Mouse (Mus musculus): ENCODE results near the gene Slx4ip. TPM values are rescaled to one million over a fixed set of nuclear protein-coding genes. Genes with fewer than 3 reads are reported as not detected.

The Slx4ip gene
- polyA plus RNA-seq, 1 experiment from 2014 or later: 6.3 TPM

- no peak overlapping the region for H3K4me3 ChIP-seq (ENCODE audit: low read depth, low read length)
- TF ChIP-seq CTCF (IDR thresholded peaks at IDR 0.05; ENCODE audit: low read depth): no peak
- H3K4me2 ChIP-seq: no peak overlapping the region
- 85% methylated on average over 3 of the region's 3 CpGs for WGBS
- peaks cover 4% of the 10 kb centered on the region; the same call in 1 of the 2 replicates for H3K4me1 ChIP-seq (ENCODE audit: insufficient read depth)
- ATAC-seq (ENCODE audit: insufficient read depth) (no peak), DNase-seq (no peak)
- no peaks in the 10 kb centered on the region for H3K27me3 ChIP-seq (ENCODE audit: insufficient read depth, low read length)
- no peak overlapping the region for H3K27ac ChIP-seq (ENCODE audit: low read depth)
- no peaks in the 10 kb centered on the region for H3K9me3 ChIP-seq (ENCODE audit: low read depth, low read length)
- H3K36me3 ChIP-seq (ENCODE audit: insufficient read depth): 0 out of 2 replicates have a peak, but pooled peaks cover 4% of the 10 kb centered on the region
- no peak overlapping the region for H3K9ac ChIP-seq
These were observed 173.5 kb downstream of the Slx4ip start for GRCm38 (mm10) chr2:137064513-137064912.

- H3K4me1 ChIP-seq (ENCODE audit: insufficient read depth): peaks cover 4% of the 10 kb centered on the region; the same call in 1 of the 2 replicates
- no peak overlapping the region; the same call in 1 of the 2 replicates for H3K27ac ChIP-seq (ENCODE audit: low read depth)
- no peak overlapping the region for H3K4me3 ChIP-seq (ENCODE audit: low read depth, low read length)
- DNase-seq (no peak), ATAC-seq (ENCODE audit: insufficient read depth) (no peak)
- H3K4me2 ChIP-seq: no peak overlapping the region
- H3K36me3 ChIP-seq (ENCODE audit: insufficient read depth): 0 out of 2 replicates have a peak, but pooled peaks cover 4% of the 10 kb centered on the region
- H3K9me3 ChIP-seq (ENCODE audit: low read depth, low read length): no peaks in the 10 kb centered on the region
- no peak overlapping the region for H3K9ac ChIP-seq
- WGBS: 82% methylated on average over 10 of the region's 10 CpGs
- H3K27me3 ChIP-seq (ENCODE audit: insufficient read depth, low read length): no peaks in the 10 kb centered on the region
- no peak for TF ChIP-seq CTCF (IDR thresholded peaks at IDR 0.05; ENCODE audit: low read depth)
These were observed 176.6 kb downstream of the Slx4ip start for GRCm38 (mm10) chr2:137067479-137068110.

DNA sequence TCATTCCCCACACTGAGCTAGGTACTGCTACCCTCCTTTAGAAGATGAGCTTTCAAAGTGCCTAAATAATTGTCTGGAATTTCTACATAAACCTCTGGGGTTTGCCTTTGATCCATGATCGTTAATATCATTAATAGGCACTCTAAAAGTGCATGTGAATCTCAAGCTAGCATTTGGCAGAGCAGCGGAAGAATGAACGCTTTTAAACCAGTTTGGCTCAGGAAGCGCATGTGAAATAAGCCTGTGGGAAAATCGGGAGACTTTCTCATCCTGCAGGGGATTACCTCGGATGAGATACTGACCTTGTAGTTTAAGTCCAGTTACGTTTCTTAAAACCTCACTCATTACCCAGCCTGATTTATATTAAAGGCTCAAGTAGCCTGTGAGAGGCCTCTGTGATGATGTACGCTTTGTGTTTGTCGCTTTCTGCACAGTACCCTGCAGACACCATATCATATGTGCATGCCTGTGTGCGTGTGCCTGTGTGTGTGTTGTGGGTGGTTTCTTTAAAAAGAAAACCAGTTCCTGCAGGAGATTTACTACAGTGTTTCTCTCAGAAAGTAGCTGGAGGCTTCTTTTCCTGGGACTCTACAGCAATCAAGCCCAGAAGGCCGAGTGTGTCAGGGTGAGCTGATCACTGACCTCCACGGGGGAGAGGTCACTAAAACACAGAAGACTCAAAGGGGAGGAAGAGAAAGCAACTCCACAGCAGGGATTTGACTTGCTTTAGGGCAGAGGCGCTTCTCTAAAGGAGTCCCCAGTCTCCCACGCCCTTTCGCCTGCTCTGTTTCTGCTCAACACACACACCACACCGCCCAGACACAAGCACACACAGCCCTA lies 182.7 kb downstream of the Slx4ip start:
- Histone ChIP-seq H3K36me3 (ENCODE audit: insufficient read depth) (0 out of 2 replicates have a peak, but pooled peaks cover 1% of the 10 kb centered on the region), H3K4me1 (ENCODE audit: insufficient read depth) (no peaks in the 10 kb centered on the region), H3K9ac (no peak overlapping the region), H3K27me3 (ENCODE audit: insufficient read depth, low read length) (no peaks in the 10 kb centered on the region), H3K9me3 (ENCODE audit: low read depth, low read length) (no peaks in the 10 kb centered on the region), H3K4me2 (no peak overlapping the region), H3K27ac (ENCODE audit: low read depth) (no peak overlapping the region), H3K4me3 (ENCODE audit: low read depth, low read length) (no peak overlapping the region)
- no peak for TF ChIP-seq CTCF (IDR thresholded peaks at IDR 0.05; ENCODE audit: low read depth)
- WGBS: 55% methylated on average over 16 of the region's 16 CpGs
- no peak for ATAC-seq (ENCODE audit: insufficient read depth)
- no peak for DNase-seq

- TF ChIP-seq CTCF (IDR thresholded peaks at IDR 0.05; ENCODE audit: low read depth): no peak
- H3K36me3 ChIP-seq (ENCODE audit: insufficient read depth): no peaks in the 10 kb centered on the region
- 25% methylated on average over 2 of the region's 2 CpGs for whole genome bisulfite sequencing
- H3K4me3 ChIP-seq (ENCODE audit: low read depth, low read length): no peak overlapping the region
- H3K9ac ChIP-seq: no peak overlapping the region
- DNase-seq (no peak), ATAC-seq (ENCODE audit: insufficient read depth) (no peak)
- no peak overlapping the region for H3K4me2 ChIP-seq
- no peaks in the 10 kb centered on the region for H3K9me3 ChIP-seq (ENCODE audit: low read depth, low read length)
- H3K4me1 ChIP-seq (ENCODE audit: insufficient read depth): no peaks in the 10 kb centered on the region
- H3K27ac ChIP-seq (ENCODE audit: low read depth): no peak overlapping the region
- no peaks in the 10 kb centered on the region for H3K27me3 ChIP-seq (ENCODE audit: insufficient read depth, low read length)
These were observed 183.2 kb downstream of the Slx4ip start for GRCm38 (mm10) chr2:137074313-137074620.

DNA sequence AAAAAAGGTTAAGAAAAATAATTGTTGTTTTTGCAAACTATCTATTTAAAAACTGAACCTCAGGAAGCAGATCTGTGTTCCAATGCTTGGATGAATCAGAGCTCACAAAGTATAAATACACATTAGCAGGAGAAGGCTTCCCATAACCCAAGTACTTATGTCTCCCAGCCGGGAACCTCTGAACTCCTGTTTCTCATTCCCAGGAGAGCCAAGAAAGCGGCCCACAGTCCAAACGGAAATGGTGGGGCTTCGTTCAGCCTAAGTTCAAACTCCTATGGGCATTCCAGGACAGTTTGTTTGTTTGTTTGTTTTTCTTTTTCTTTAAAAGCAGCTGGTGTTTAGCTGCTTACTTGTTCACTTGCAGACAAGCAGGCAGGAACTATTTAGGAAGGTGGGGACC lies 187.8 kb downstream of the Slx4ip start:
- WGBS: 72% methylated on average over 4 of the region's 4 CpGs
- Histone ChIP-seq H3K27me3 (ENCODE audit: insufficient read depth, low read length) (no peaks in the 10 kb centered on the region), H3K4me2 (no peak overlapping the region), H3K9ac (no peak overlapping the region), H3K27ac (ENCODE audit: low read depth) (no peak overlapping the region), H3K4me3 (ENCODE audit: low read depth, low read length) (no peak overlapping the region), H3K36me3 (ENCODE audit: insufficient read depth) (peaks cover 17% of the 10 kb centered on the region), H3K9me3 (ENCODE audit: low read depth, low read length) (no peaks in the 10 kb centered on the region), H3K4me1 (ENCODE audit: insufficient read depth) (peaks cover 12% of the 10 kb centered on the region; the same call in 1 of the 2 replicates)
- DNase-seq (no peak), ATAC-seq (ENCODE audit: insufficient read depth) (no peak)
- no peak for TF ChIP-seq CTCF (IDR thresholded peaks at IDR 0.05; ENCODE audit: low read depth)

DNA sequence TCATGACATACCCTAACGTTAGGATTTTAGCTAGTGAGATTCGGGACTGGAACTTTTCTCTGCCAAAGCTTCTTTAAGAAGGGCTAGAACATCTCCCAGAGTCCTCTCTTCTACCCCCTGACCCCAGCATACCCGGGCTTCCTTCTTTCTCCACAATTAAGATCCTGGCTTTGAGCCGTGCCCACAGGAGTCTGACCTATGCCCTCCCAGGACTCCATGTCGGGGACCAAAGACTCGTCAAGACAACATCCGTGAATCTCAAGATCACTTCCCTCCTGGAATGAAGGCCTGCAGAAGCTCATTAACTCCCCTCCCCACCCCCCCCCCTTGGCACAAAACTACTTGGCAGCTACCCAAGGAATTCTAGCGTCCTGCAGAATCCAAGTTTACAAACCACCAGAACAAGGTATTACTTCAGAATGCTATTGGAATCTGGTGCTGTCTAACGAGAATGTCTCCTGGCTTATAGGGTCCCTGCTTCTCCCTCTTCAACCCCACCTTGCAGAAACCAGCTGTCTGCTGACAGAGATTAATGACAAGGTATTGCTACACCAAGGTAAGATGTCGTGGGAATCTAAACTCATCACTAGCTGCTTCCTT lies 188.8 kb downstream of the Slx4ip start:
- Histone ChIP-seq H3K27ac (ENCODE audit: low read depth) (no peak overlapping the region), H3K9me3 (ENCODE audit: low read depth, low read length) (no peaks in the 10 kb centered on the region), H3K4me3 (ENCODE audit: low read depth, low read length) (no peak overlapping the region), H3K27me3 (ENCODE audit: insufficient read depth, low read length) (no peaks in the 10 kb centered on the region), H3K9ac (no peak overlapping the region), H3K4me1 (ENCODE audit: insufficient read depth) (peaks cover 12% of the 10 kb centered on the region; the same call in 1 of the 2 replicates), H3K36me3 (ENCODE audit: insufficient read depth) (peaks cover 23% of the 10 kb centered on the region), H3K4me2 (no peak overlapping the region; the same call in 1 of the 2 replicates)
- no peak for TF ChIP-seq CTCF (IDR thresholded peaks at IDR 0.05; ENCODE audit: low read depth)
- DNase-seq: peak; percentile 56
- peak; percentile 42 for ATAC-seq (ENCODE audit: insufficient read depth)
- 18% methylated on average over 10 of the region's 10 CpGs for WGBS

- DNase-seq: no peak
- no peak overlapping the region for H3K4me2 ChIP-seq
- ATAC-seq (ENCODE audit: insufficient read depth): 0 out of 2 replicates have a peak, but pooled peaks have one; percentile 12
- H3K4me3 ChIP-seq (ENCODE audit: low read depth, low read length): no peak overlapping the region
- H3K36me3 ChIP-seq (ENCODE audit: insufficient read depth): peaks cover 28% of the 10 kb centered on the region
- no peak overlapping the region for H3K27ac ChIP-seq (ENCODE audit: low read depth)
- no peak for TF ChIP-seq CTCF (IDR thresholded peaks at IDR 0.05; ENCODE audit: low read depth)
- H3K27me3 ChIP-seq (ENCODE audit: insufficient read depth, low read length): no peaks in the 10 kb centered on the region
- H3K4me1 ChIP-seq (ENCODE audit: insufficient read depth): peaks cover 12% of the 10 kb centered on the region; the same call in 1 of the 2 replicates
- WGBS: 69% methylated on average over 6 of the region's 6 CpGs
- no peak overlapping the region for H3K9ac ChIP-seq
- H3K9me3 ChIP-seq (ENCODE audit: low read depth, low read length): no peaks in the 10 kb centered on the region
These were observed 189.4 kb downstream of the Slx4ip start for GRCm38 (mm10) chr2:137080468-137080867.

Measured in lung, embryonic 14.5 days (tissue).